Mouse (Mus musculus): ENCODE data around the gene Cacul1. TPM values are rescaled to one million over a fixed set of nuclear protein-coding genes. Genes with fewer than 3 reads are reported as not detected.

The Cacul1 gene
- total RNA-seq, 1 experiment from 2014 or later, result 54.2 TPM

Other genes starting within 250 kb of the Cacul1 start
- not detected in 3 replicates for gene Prlhr, start 112.7 kb downstream of the Cacul1 start, total RNA-seq (2017)
- gene Nanos1, start 175.0 kb upstream of the Cacul1 start, total RNA-seq (2017), result 1.1 to 1.9 TPM (median 1.1 TPM) in 3 replicates
- gene Eif3a, start 209.6 kb upstream of the Cacul1 start, total RNA-seq (2017), result 331 to 382 TPM (median 343 TPM) in 3 replicates
- 35.4 to 39.8 TPM (median 39.7 TPM) in 3 replicates for gene Fam45a, start 230.6 kb upstream of the Cacul1 start, total RNA-seq (2017)

Data from monocyte, adult 5-6 weeks (primary cell).